In genomic region chr17:27634871-27635574, GRCm38 (mm10) we compare ENCODE assay signal across 1 mouse cellular context.
TF ChIP-seq lines count a peak whose summit lies in the region.

Gene RPS10-NUDT3, minus strand, starts transcription at chr17:27635222.

TF ChIP-seq in CH12.LX, 34 proteins besides CTCF, POLR2A, EP300 and RAD21 (continued from another document):
- TF ChIP-seq MAZ (IDR thresholded peaks at IDR 0.05; ENCODE audit: low read depth, low read length) (peak; percentile 36; the same call in 1 of the 2 replicates), ETS1 (conservative IDR thresholded peaks at IDR 0.05; ENCODE audit: low read depth, low read length) (no peak), MAFK (IDR thresholded peaks at IDR 0.05; ENCODE audit: insufficient replicate concordance, low read length) (no peak), MAX (IDR thresholded peaks at IDR 0.05; ENCODE audit: low read length) (peak; percentile 93), NELFE (IDR thresholded peaks at IDR 0.05; ENCODE audit: low read depth, low read length) (peak; percentile 97), ZNF384 (IDR thresholded peaks at IDR 0.05; ENCODE audit: low read depth, low read length) (peak; percentile 99; the same call in 1 of the 2 replicates), NRF1 (IDR thresholded peaks at IDR 0.05; ENCODE audit: low read depth, low read length) (peak; percentile 88), GABPA (IDR thresholded peaks at IDR 0.05; ENCODE audit: insufficient replicate concordance, low read depth, low read length) (no peak), MXI1 (IDR thresholded peaks at IDR 0.05; ENCODE audit: low read depth, low read length) (peak; percentile 80; the same call in 1 of the 2 replicates), MYC (IDR thresholded peaks at IDR 0.05; ENCODE audit: low read depth, low read length) (peak; percentile 82), ELF1 (IDR thresholded peaks at IDR 0.05; ENCODE audit: low read depth, low read length) (peak; percentile 92), IRF4 (IDR thresholded peaks at IDR 0.05; ENCODE audit: low read depth, low read length) (0 out of 2 replicates have a peak, but pooled peaks have one; percentile 15), BHLHE40 (IDR thresholded peaks at IDR 0.05; ENCODE audit: low read depth, low read length) (peak; percentile 20; the same call in 1 of the 2 replicates)
